Mouse (Mus musculus): Measurements from ENCODE around the gene Hist1h2bf. TPM values are rescaled to one million over a fixed set of nuclear protein-coding genes. Genes with fewer than 3 reads are reported as not detected.
"Not testable (repeated sequence)": the region's sequence is repeated elsewhere in the genome, so short reads cannot be mapped to it uniquely, and the experiment has no call there.

Hist1h2bf gene
- polyA plus RNA-seq, 1 experiment from 2014 or later = 6.0 TPM

GRCm38 (mm10) chr13:23561883-23562659 is 11.9 kb downstream of the Hist1h2bf start, which contains the start of gene Hist1h3e:
Gene Hist1h3e (minus strand): TSS chr13:23562369.
- H3K27me3 ChIP-seq; H3K9me3 ChIP-seq (replicated peaks); H3K4me1 ChIP-seq; H3K36me3 ChIP-seq: not testable (repeated sequence)
- peak within 1 kb of the TSS; percentile 99 for H3K27ac ChIP-seq
- H3K4me2 ChIP-seq = peak within 1 kb of the TSS; percentile 69
- under 1% methylated on average over 57 of the region's 67 CpGs for WGBS
- H3K4me3 ChIP-seq (replicated peaks) = peak within 1 kb of the TSS; percentile 48
- ATAC-seq (replicated peaks; ENCODE audit: low FRiP score) = peak; percentile 97
- H3K9ac ChIP-seq = peak within 1 kb of the TSS; percentile 55

- H3K27me3 ChIP-seq; H3K4me1 ChIP-seq; H3K9me3 ChIP-seq (replicated peaks); H3K36me3 ChIP-seq; ATAC-seq (replicated peaks; ENCODE audit: low FRiP score): not testable (repeated sequence)
- WGBS = 0% methylated on average over 2 of the region's 5 CpGs
- Histone ChIP-seq H3K4me2 (peak overlapping the region; percentile 69), H3K27ac (peak overlapping the region; percentile 99), H3K9ac (peak overlapping the region; percentile 55; the same call in 1 of the 2 replicates), H3K4me3 (replicated peaks) (peak overlapping the region; percentile 48)
These were observed 12.5 kb downstream of the Hist1h2bf start for GRCm38 (mm10) chr13:23561531-23561882.

GRCm38 (mm10) chr13:23560699-23561098 is 13.3 kb downstream of the Hist1h2bf start:
- H3K4me3 ChIP-seq (replicated peaks) = peak overlapping the region; percentile 11; the same call in 1 of the 2 replicates
- not testable (repeated sequence) for H3K9ac ChIP-seq; H3K36me3 ChIP-seq; H3K27me3 ChIP-seq; H3K9me3 ChIP-seq (replicated peaks); H3K4me1 ChIP-seq; ATAC-seq (replicated peaks; ENCODE audit: low FRiP score)
- 14% methylated on average over 2 of the region's 2 CpGs for WGBS
- H3K4me2 ChIP-seq = peak overlapping the region; percentile 27
- peak overlapping the region; percentile 71; the same call in 1 of the 2 replicates for H3K27ac ChIP-seq

GRCm38 (mm10) chr13:23556906-23557305 is 17.1 kb downstream of the Hist1h2bf start:
- H3K4me2 ChIP-seq = peak overlapping the region; percentile 87
- no peaks in the 10 kb centered on the region for H3K9me3 ChIP-seq (replicated peaks)
- H3K4me1 ChIP-seq = peaks cover 20% of the 10 kb centered on the region
- 61% methylated on average over 3 of the region's 3 CpGs for WGBS
- H3K27me3 ChIP-seq = no peaks in the 10 kb centered on the region
- no peak overlapping the region for H3K9ac ChIP-seq
- peak overlapping the region; percentile 99 for H3K27ac ChIP-seq
- no peak overlapping the region for H3K4me3 ChIP-seq (replicated peaks)
- no peak for ATAC-seq (replicated peaks; ENCODE audit: low FRiP score)
- H3K36me3 ChIP-seq = no peaks in the 10 kb centered on the region

- Histone ChIP-seq H3K9me3 (replicated peaks) (no peaks in the 10 kb centered on the region), H3K36me3 (no peaks in the 10 kb centered on the region), H3K4me3 (replicated peaks) (peak overlapping the region; percentile 63), H3K4me1 (peaks cover 22% of the 10 kb centered on the region), H3K27me3 (no peaks in the 10 kb centered on the region), H3K9ac (peak overlapping the region; percentile 87), H3K4me2 (peak overlapping the region; percentile 87), H3K27ac (peak overlapping the region; percentile 99)
- ATAC-seq (replicated peaks; ENCODE audit: low FRiP score) = peak; percentile 82
- under 1% methylated on average over 18 of the region's 18 CpGs for WGBS
These were observed 18.1 kb downstream of the Hist1h2bf start for GRCm38 (mm10) chr13:23555839-23556416.

DNA sequence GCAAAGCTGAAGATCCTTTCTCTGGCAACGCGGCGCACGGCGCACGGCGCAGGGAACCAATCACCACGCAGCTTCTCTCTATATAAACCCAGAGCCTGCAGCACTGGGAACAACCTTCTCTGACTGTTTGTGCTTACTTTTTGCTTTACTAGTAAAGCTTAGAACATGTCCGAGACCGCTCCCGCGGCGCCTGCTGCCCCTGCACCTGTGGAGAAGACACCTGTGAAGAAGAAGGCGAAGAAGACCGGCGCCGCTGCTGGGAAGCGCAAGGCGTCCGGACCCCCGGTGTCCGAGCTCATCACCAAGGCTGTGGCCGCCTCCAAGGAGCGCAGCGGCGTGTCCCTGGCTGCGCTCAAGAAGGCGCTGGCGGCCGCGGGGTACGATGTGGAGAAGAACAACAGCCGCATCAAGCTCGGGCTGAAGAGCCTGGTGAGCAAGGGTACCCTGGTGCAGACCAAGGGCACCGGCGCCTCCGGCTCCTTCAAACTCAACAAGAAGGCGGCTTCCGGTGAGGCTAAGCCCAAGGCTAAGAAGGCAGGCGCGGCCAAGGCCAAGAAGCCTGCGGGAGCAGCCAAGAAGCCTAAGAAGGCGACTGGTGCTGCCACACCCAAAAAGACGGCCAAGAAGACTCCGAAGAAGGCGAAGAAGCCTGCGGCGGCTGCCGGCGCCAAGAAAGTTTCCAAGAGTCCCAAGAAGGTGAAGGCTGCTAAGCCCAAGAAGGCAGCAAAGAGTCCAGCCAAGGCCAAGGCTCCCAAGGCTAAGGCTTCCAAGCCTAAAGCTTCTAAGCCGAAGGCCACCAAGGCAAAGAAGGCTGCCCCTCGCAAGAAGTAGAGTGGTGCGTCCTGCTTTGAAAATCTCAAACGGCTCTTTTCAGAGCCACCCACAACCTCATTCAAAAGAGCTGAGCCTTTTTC is 18.8 kb downstream of the Hist1h2bf start:
- Histone ChIP-seq H3K36me3 (no peaks in the 10 kb centered on the region), H3K9me3 (replicated peaks) (no peaks in the 10 kb centered on the region), H3K4me1 (peaks cover 24% of the 10 kb centered on the region), H3K4me2 (peak overlapping the region; percentile 87), H3K4me3 (replicated peaks) (peak overlapping the region; percentile 63), H3K27me3 (no peaks in the 10 kb centered on the region), H3K9ac (peak overlapping the region; percentile 87), H3K27ac (peak overlapping the region; percentile 99)
- whole genome bisulfite sequencing = under 1% methylated on average over 54 of the region's 54 CpGs
- peak; percentile 91 for ATAC-seq (replicated peaks; ENCODE audit: low FRiP score)

DNA sequence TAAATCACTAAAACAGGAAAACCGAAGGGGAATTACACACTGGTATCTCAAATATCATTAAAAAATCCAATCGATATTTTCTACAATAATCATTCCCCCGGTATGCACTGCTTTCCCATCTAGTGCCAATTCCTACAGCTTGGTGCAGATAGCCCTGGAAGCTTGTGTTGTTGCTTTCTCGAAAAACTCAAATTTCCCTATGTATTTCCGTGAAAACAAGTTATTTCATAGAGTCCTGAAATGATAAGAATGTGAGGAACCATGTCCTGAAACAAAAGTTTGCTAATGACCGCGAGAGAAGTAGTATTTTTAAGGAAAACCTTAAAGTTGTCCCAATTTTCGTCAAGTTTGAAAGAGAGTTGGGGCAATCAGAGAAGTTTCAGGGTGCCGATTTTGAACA is 19.6 kb downstream of the Hist1h2bf start:
- WGBS = 23% methylated on average over 9 of the region's 9 CpGs
- peak overlapping the region; percentile 63 for H3K4me3 ChIP-seq (replicated peaks)

GRCm38 (mm10) chr13:23552962-23553361 is 21.0 kb downstream of the Hist1h2bf start, which contains the start of gene Hist1h1d:
Gene Hist1h1d (plus strand): TSS chr13:23553262.
- H3K4me2 ChIP-seq = peak within 1 kb of the TSS; percentile 65
- H3K4me1 ChIP-seq = peaks cover 24% of the 10 kb centered on the region
- H3K9me3 ChIP-seq (replicated peaks) = no peaks in the 10 kb centered on the region
- ATAC-seq (replicated peaks; ENCODE audit: low FRiP score) = no peak
- peak within 1 kb of the TSS; percentile 99 for H3K27ac ChIP-seq
- H3K9ac ChIP-seq = no peak within 1 kb of the TSS
- H3K36me3 ChIP-seq = no peaks in the 10 kb centered on the region
- H3K4me3 ChIP-seq (replicated peaks) = no peak within 1 kb of the TSS
- H3K27me3 ChIP-seq = no peaks in the 10 kb centered on the region

More for the DNA sequence above, 19.6 kb downstream of the Hist1h2bf start:
- no peaks in the 10 kb centered on the region for H3K9me3 ChIP-seq (replicated peaks)
- peak overlapping the region; percentile 99 for H3K27ac ChIP-seq
- peaks cover 24% of the 10 kb centered on the region for H3K4me1 ChIP-seq
- peak overlapping the region; percentile 87 for H3K4me2 ChIP-seq
- no peaks in the 10 kb centered on the region for H3K36me3 ChIP-seq
- peak overlapping the region; percentile 87 for H3K9ac ChIP-seq
- no peaks in the 10 kb centered on the region for H3K27me3 ChIP-seq
- ATAC-seq (replicated peaks; ENCODE audit: low FRiP score) = no peak

DNA sequence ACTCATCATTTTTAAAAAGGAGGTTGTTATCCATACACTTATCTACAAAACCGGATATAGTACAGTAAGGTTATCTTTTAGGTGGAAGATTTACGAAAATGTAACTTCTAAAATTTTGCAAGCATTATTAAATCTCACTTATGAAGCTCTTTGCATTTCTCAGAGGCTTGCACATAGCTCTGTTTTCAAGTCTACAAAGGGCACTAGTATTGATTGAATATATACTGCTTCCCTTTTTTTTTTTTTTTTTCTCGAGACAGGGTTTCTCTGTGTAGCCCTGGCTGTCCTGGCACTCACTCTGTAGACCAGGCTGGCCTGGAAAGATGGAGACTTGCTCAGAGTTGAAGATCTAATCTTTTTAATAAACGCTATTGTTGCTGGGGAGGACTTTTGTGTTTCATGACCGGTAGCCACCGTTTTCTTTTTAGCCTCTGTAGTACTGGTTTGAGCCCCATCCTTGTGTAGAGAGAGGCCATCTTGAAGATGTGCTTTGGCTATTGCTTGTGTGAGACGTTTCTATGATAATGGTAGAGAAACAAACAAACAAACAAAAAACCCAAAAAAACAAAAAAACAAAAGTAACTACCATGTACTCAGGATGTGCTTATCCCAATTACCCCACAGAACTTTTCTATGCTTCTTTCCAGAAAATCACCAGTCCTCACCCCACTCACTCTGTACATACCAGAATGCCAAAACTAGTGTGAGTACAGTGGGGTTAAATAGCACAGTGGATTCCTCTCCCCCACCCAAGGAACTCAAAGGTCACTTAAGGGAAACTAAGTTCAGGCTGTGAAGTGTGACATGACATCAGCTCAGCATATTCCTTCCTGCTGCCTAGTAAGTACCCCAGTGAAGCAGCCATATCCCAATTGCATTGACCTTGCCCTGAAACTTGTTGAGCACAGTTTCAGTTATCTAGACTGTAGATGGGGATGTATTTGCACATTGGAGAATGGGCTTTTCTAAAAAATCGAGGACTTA is 21.8 kb downstream of the Hist1h2bf start:
- peak overlapping the region; percentile 39; the same call in 1 of the 2 replicates for H3K9ac ChIP-seq
- H3K4me1 ChIP-seq = peaks cover 24% of the 10 kb centered on the region
- H3K27me3 ChIP-seq = no peaks in the 10 kb centered on the region
- ATAC-seq (replicated peaks; ENCODE audit: low FRiP score) = no peak
- peak overlapping the region; percentile 51 for H3K4me3 ChIP-seq (replicated peaks)
- no peaks in the 10 kb centered on the region for H3K9me3 ChIP-seq (replicated peaks)
- WGBS = 52% methylated on average over 8 of the region's 8 CpGs
- peak overlapping the region; percentile 65 for H3K4me2 ChIP-seq
- peak overlapping the region; percentile 94 for H3K27ac ChIP-seq
- no peaks in the 10 kb centered on the region for H3K36me3 ChIP-seq

DNA sequence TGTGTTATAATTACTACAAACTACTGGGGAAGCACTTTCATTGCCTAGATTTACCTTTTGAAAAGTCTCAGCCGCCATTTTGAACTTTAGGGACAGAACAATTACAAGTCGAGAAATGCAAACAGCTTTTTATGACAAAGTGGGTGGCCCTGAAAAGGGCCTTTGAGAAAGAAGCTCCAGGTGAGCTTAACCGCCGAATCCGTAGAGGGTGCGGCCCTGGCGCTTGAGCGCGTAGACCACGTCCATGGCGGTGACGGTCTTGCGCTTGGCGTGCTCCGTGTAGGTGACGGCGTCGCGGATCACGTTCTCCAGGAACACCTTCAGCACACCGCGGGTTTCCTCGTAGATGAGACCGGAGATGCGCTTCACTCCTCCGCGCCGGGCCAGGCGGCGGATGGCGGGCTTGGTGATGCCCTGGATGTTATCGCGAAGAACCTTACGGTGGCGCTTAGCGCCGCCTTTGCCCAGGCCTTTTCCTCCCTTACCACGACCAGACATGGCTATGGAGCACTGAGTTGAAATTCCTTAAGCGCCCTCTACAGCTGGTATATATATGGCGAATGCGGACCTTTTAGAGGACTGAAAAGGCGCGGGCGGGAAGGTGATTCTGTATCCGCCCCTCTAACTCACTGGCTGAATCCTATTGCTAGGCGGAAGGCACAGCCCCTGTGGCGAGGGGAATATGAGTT is 22.7 kb downstream of the Hist1h2bf start, which contains the start of gene Hist1h4f:
Gene Hist1h4f (minus strand): TSS at position 503 of the 689 bp plus-strand sequence.
- H3K4me2 ChIP-seq = peak within 1 kb of the TSS; percentile 65
- H3K27ac ChIP-seq = peak within 1 kb of the TSS; percentile 94
- H3K9me3 ChIP-seq (replicated peaks); H3K27me3 ChIP-seq; H3K36me3 ChIP-seq: not testable (repeated sequence)
- peak within 1 kb of the TSS; percentile 49 for H3K9ac ChIP-seq
- peak; percentile 83 for ATAC-seq (replicated peaks; ENCODE audit: low FRiP score)
- H3K4me3 ChIP-seq (replicated peaks) = peak within 1 kb of the TSS; percentile 51
- peaks cover 20% of the 10 kb centered on the region for H3K4me1 ChIP-seq
- WGBS = under 1% methylated on average over 47 of the region's 47 CpGs

All from kidney, embryonic 15.5 days (tissue).